ENCODE assay signal across 8 mouse cellular contexts in the genomic region with DNA sequence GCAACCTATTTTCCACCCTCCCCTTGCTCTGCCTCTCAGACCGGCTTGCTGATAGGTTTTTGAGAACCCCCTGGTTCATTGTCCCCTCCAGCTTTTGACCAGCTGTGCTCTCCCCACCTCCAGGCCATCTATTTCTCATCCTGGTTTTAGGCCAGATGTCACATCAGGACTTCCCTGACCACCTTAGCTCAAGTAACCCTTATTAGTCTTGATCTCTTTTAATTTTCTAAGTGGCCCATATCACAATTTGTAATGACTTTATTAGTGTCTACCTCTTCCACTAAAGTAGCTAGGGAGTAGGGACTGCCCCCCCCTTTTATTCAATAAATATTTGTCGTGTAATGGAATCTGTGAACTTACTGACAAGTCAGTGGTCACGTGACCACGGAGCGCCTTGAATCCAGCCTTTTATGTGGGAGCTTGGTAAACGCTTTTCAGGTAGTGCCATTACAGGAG. TPM values are rescaled to one million over a fixed set of nuclear protein-coding genes. Genes with fewer than 3 reads are reported as not detected.
DNase-seq lines count a peak whose midpoint lies in the region; ATAC-seq and TF ChIP-seq lines count a peak whose summit lies in the region.

No protein-coding gene starts in this region.

- TF ChIP-seq CTCF in thymus, adult 2 months (IDR thresholded peaks at IDR 0.05; ENCODE audit: borderline replicate concordance, control insufficient read depth, extremely low read depth, insufficient read depth, low read length, poor library complexity), result no peak
- no peak for TF ChIP-seq CTCF in cortical plate, adult 2 months (IDR thresholded peaks at IDR 0.05; ENCODE audit: extremely low read depth, insufficient read depth, low read length)
- TF ChIP-seq CTCF in liver, embryonic 14.5 days (IDR thresholded peaks at IDR 0.05; ENCODE audit: low read depth), result no peak

- peak overlapping the region; percentile 89 for H3K9ac ChIP-seq in hindbrain, embryonic 14.5 days
- H3K9ac ChIP-seq in liver, embryonic 14.5 days (replicated peaks), result peak overlapping the region; percentile 75

- H3K4me2 ChIP-seq in hindbrain, embryonic 14.5 days (replicated peaks), result peak overlapping the region; percentile 69
- peak overlapping the region; percentile 98 for H3K4me2 ChIP-seq in liver, embryonic 14.5 days (ENCODE audit: low read depth)

- no peaks in the 10 kb centered on the region for H3K27me3 ChIP-seq in thymus, adult 2 months (ENCODE audit: control insufficient read depth, insufficient read depth, low read length)
- no peaks in the 10 kb centered on the region for H3K27me3 ChIP-seq in hindbrain, embryonic 14.5 days (ENCODE audit: control insufficient read depth, insufficient read depth, low read length)
- no peaks in the 10 kb centered on the region for H3K27me3 ChIP-seq in liver, embryonic 14.5 days (ENCODE audit: control insufficient read depth, insufficient read depth, low read length)

- H3K27ac ChIP-seq in thymus, adult 2 months (ENCODE audit: control insufficient read depth, insufficient read depth, low read length), result peak overlapping the region; percentile 53; the same call in 1 of the 2 replicates
- 0 out of 2 replicates have a peak overlapping the region, but pooled peaks have one; percentile 4 for H3K27ac ChIP-seq in cortical plate, adult 2 months (ENCODE audit: insufficient read depth, low read length)
- H3K27ac ChIP-seq in hindbrain, embryonic 14.5 days, result peak overlapping the region; percentile 84
- peak overlapping the region; percentile 92 for H3K27ac ChIP-seq in liver, embryonic 14.5 days

- TF ChIP-seq EP300 in liver, embryonic 14.5 days (IDR thresholded peaks at IDR 0.05; ENCODE audit: low read depth), result no peak

- TF ChIP-seq POLR2A in thymus, adult 2 months (IDR thresholded peaks at IDR 0.05; ENCODE audit: control insufficient read depth, extremely low read depth, insufficient read depth, low read length, poor library complexity), result no peak
- TF ChIP-seq POLR2A in cortical plate, adult 2 months (IDR thresholded peaks at IDR 0.05; ENCODE audit: extremely low read depth, insufficient read depth, low read length), result no peak

- H3K4me1 ChIP-seq in thymus, adult 2 months (replicated peaks; ENCODE audit: control insufficient read depth, insufficient read depth, low read length), result peaks cover 5% of the 10 kb centered on the region; the same call in 1 of the 2 replicates
- H3K4me1 ChIP-seq in cortical plate, adult 2 months (ENCODE audit: control insufficient read depth, insufficient read depth, low read length), result peaks cover 3% of the 10 kb centered on the region; the same call in 1 of the 2 replicates
- peaks cover 17% of the 10 kb centered on the region for H3K4me1 ChIP-seq in hindbrain, embryonic 14.5 days (replicated peaks; ENCODE audit: control insufficient read depth, insufficient read depth, low read length)
- H3K4me1 ChIP-seq in liver, embryonic 14.5 days (replicated peaks; ENCODE audit: control insufficient read depth in 2 of 2, insufficient read depth in 2 of 2, low read length in 1 of 2), result peaks cover 17 to 19% of the 10 kb centered on the region in 2 experiments

- H3K9me3 ChIP-seq in hindbrain, embryonic 14.5 days (ENCODE audit: control insufficient read depth, low read length), result no peaks in the 10 kb centered on the region
- H3K9me3 ChIP-seq in liver, embryonic 14.5 days (ENCODE audit: control insufficient read depth, low read length), result no peaks in the 10 kb centered on the region

- H3K4me3 ChIP-seq in thymus, adult 2 months (ENCODE audit: control insufficient read depth, insufficient read depth, low read length), result peak overlapping the region; percentile 82
- H3K4me3 ChIP-seq in cortical plate, adult 2 months (ENCODE audit: insufficient read depth, low read length), result peak overlapping the region; percentile 73
- H3K4me3 ChIP-seq in hindbrain, embryonic 14.5 days (replicated peaks; ENCODE audit: low read length), result peak overlapping the region; percentile 93
- H3K4me3 ChIP-seq in liver, embryonic 14.5 days (ENCODE audit: insufficient read depth in 1 of 2, low read depth in 2 of 2, low read length in 2 of 2), result peak overlapping the region; percentile 85 to 94

- peak; percentile 26 for DNase-seq in thymus, adult 2 months
- no peak for DNase-seq in thymus, postnatal 10 days (ENCODE audit: low spot score in 2 of 2)
- DNase-seq in hindbrain, embryonic 14.5 days (ENCODE audit: low spot score), result peak; percentile 55
- DNase-seq in liver, embryonic 14.5 days (ENCODE audit: low read depth in 3 of 3, low spot score in 3 of 3), result peak; percentile 65 to 70 (median 68)
- peak; percentile 54 for DNase-seq in skeletal muscle tissue, adult 2 months (ENCODE audit: low read depth, low spot score)
- DNase-seq in layer of hippocampus, postnatal 14 days (ENCODE audit: low spot score in 2 of 2), result no peak
- no peak for DNase-seq in cerebellum, adult 11 months

- H3K36me3 ChIP-seq in thymus, adult 2 months (ENCODE audit: control insufficient read depth, insufficient read depth, low read length), result peaks cover 5% of the 10 kb centered on the region
- H3K36me3 ChIP-seq in hindbrain, embryonic 14.5 days (replicated peaks; ENCODE audit: control insufficient read depth, insufficient read depth), result peaks cover 34% of the 10 kb centered on the region
- peaks cover 11% of the 10 kb centered on the region for H3K36me3 ChIP-seq in liver, embryonic 14.5 days (replicated peaks; ENCODE audit: control insufficient read depth, insufficient read depth, low read depth)

- under 1% methylated on average over 6 of the region's 6 CpGs for WGBS in thymus, adult 2 months
- WGBS in hindbrain, embryonic 14.5 days, result 2% methylated on average over 6 of the region's 6 CpGs
- 3% methylated on average over 6 of the region's 6 CpGs for WGBS in liver, embryonic 14.5 days (ENCODE audit: insufficient replicate concordance)

- ATAC-seq in hindbrain, embryonic 14.5 days (ENCODE audit: low FRiP score), result no peak; the same call in 1 of the 2 replicates
- ATAC-seq in liver, embryonic 14.5 days (ENCODE audit: insufficient read depth), result no peak

RNA-seq across cellular contexts. Expression of a gene that starts 0.7 kb away (rescaled TPM):
- polyA plus RNA-seq in thymus, adult 2 months (2012; rRNA removed), result 102 and 106 TPM in 2 replicates
- 222 and 224 TPM in 2 replicates for polyA plus RNA-seq in cortical plate, adult 2 months (2012; rRNA removed)
- 81.6 and 83.9 TPM in 2 replicates for polyA plus RNA-seq in hindbrain, embryonic 14.5 days (2014; fragmentation: Nextera tagmentation; extraction: Ambion mirVana)
- polyA plus RNA-seq in liver, embryonic 14.5 days (2012; rRNA removed), result 23.1 and 26.6 TPM in 2 replicates
- 15.4 and 15.8 TPM in 2 replicates for polyA plus RNA-seq in liver, embryonic 14.5 days (2014; fragmentation: Nextera tagmentation; extraction: Ambion mirVana)
- total RNA-seq in layer of hippocampus, postnatal 14 days (2021), result 100 to 1,000 TPM; 144 to 149 TPM

RNA-seq across cellular contexts. Expression of a gene that starts 8.3 kb away (rescaled TPM):
- 11.9 and 13.5 TPM in 2 replicates for polyA plus RNA-seq in thymus, adult 2 months (2012; rRNA removed)
- polyA plus RNA-seq in cortical plate, adult 2 months (2012; rRNA removed), result 8.0 and 9.2 TPM in 2 replicates
- 1.4 and 1.6 TPM in 2 replicates for polyA plus RNA-seq in hindbrain, embryonic 14.5 days (2014; fragmentation: Nextera tagmentation; extraction: Ambion mirVana)
- 2.6 and 2.8 TPM in 2 replicates for polyA plus RNA-seq in liver, embryonic 14.5 days (2012; rRNA removed)
- polyA plus RNA-seq in liver, embryonic 14.5 days (2014; fragmentation: Nextera tagmentation; extraction: Ambion mirVana), result 1.4 and 1.8 TPM in 2 replicates
- total RNA-seq in layer of hippocampus, postnatal 14 days (2021), result 1 to 10 TPM; 3.2 to 4.0 TPM

RNA-seq across cellular contexts. Expression of a gene that starts 8.5 kb away (rescaled TPM):
- polyA plus RNA-seq in thymus, adult 2 months (2012; rRNA removed), result 72.3 and 73.1 TPM in 2 replicates
- 12.8 and 13.2 TPM in 2 replicates for polyA plus RNA-seq in cortical plate, adult 2 months (2012; rRNA removed)
- polyA plus RNA-seq in hindbrain, embryonic 14.5 days (2014; fragmentation: Nextera tagmentation; extraction: Ambion mirVana), result 5.8 and 6.1 TPM in 2 replicates
- 10.9 and 11.0 TPM in 2 replicates for polyA plus RNA-seq in liver, embryonic 14.5 days (2012; rRNA removed)
- polyA plus RNA-seq in liver, embryonic 14.5 days (2014; fragmentation: Nextera tagmentation; extraction: Ambion mirVana), result 5.6 and 7.8 TPM in 2 replicates
- total RNA-seq in layer of hippocampus, postnatal 14 days (2021), result 10 to 100 TPM; 11.3 to 11.7 TPM

RNA-seq across cellular contexts. Expression of a gene that starts 20.8 kb away (rescaled TPM):
- 79.6 and 92.0 TPM in 2 replicates for polyA plus RNA-seq in thymus, adult 2 months (2012; rRNA removed)
- 24.6 and 25.2 TPM in 2 replicates for polyA plus RNA-seq in cortical plate, adult 2 months (2012; rRNA removed)
- 29.3 and 30.3 TPM in 2 replicates for polyA plus RNA-seq in hindbrain, embryonic 14.5 days (2014; fragmentation: Nextera tagmentation; extraction: Ambion mirVana)
- polyA plus RNA-seq in liver, embryonic 14.5 days (2012; rRNA removed), result 18.9 and 23.0 TPM in 2 replicates
- polyA plus RNA-seq in liver, embryonic 14.5 days (2014; fragmentation: Nextera tagmentation; extraction: Ambion mirVana), result 18.5 and 22.8 TPM in 2 replicates
- total RNA-seq in layer of hippocampus, postnatal 14 days (2021), result 10 to 100 TPM; 52.4 to 56.6 TPM

RNA-seq across cellular contexts. Expression of a gene that starts 23.0 kb away (rescaled TPM):
- polyA plus RNA-seq in thymus, adult 2 months (2012; rRNA removed), result 203 and 219 TPM in 2 replicates
- 87.5 and 89.8 TPM in 2 replicates for polyA plus RNA-seq in cortical plate, adult 2 months (2012; rRNA removed)
- polyA plus RNA-seq in hindbrain, embryonic 14.5 days (2014; fragmentation: Nextera tagmentation; extraction: Ambion mirVana), result 76.8 and 84.1 TPM in 2 replicates
- 48.7 and 52.2 TPM in 2 replicates for polyA plus RNA-seq in liver, embryonic 14.5 days (2012; rRNA removed)
- polyA plus RNA-seq in liver, embryonic 14.5 days (2014; fragmentation: Nextera tagmentation; extraction: Ambion mirVana), result 33.7 and 37.0 TPM in 2 replicates
- 100 to 1,000 TPM; 111 to 114 TPM for total RNA-seq in layer of hippocampus, postnatal 14 days (2021)

Comparison
In these comparisons a context has a peak if more than half of its experiments do, and no peak if none do; other contexts are left out.
1. DNase-seq: peak in thymus, adult 2 months (single experiment), hindbrain, embryonic 14.5 days (single experiment), liver, embryonic 14.5 days (3 of 3) and skeletal muscle tissue, adult 2 months (single experiment); none in thymus, postnatal 10 days (0 of 2), layer of hippocampus, postnatal 14 days (0 of 2) and cerebellum, adult 11 months (single experiment).
2. H3K27ac ChIP-seq: peak in every context shown above with its lines; median percentile 92 in liver, embryonic 14.5 days; 84 in hindbrain, embryonic 14.5 days; 53 in thymus, adult 2 months; 4 in cortical plate, adult 2 months.
3. Peak in every context shown above with its lines, with median percentiles within 50 percentile points of each other: H3K4me3 ChIP-seq.